Mouse (Mus musculus): ENCODE measurements around the gene Htr1f. TPM values are rescaled to one million over a fixed set of nuclear protein-coding genes. Genes with fewer than 3 reads are reported as not detected.

The Htr1f gene
- 0.33 and 0.38 TPM in 2 replicates for polyA plus RNA-seq (2014; fragmentation: Nextera tagmentation; extraction: Ambion mirVana)

DNA sequence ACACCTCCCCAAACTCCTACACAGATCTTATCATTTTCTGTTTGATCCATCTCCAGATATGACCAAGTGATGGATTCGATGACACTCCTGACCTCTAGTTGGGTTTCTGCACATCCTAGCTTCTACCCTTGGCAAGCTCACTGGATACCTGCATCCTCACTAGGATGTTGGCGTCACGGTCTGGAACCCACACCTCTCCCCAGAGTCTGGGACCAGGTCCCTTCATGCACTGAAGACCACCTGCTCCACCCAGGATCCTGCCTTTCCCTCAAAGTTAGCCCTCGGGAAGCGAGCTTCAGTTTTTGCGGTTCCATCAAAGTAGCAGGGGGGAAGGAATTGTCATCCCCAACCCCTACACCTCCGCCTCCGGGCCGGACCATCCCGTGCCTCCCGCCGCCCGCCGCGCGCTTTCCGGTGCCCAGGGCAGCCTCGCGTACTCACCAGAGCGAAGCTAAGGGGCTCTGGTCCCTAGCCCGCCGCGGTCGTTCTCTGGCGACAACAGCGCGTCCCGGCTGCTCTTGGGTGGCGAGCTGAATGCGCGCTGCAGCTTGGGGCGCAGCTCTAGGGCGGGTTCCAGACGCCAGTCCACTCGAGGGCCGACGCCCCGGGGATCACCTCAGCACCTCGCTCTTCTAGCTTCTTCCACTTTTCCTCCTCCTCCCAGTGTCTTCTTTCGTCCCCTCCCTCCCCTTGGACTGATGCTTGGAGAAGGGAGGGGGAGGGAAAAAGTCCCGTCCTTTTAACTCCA is at the start of gene Htr1f:
Htr1f (minus strand) TSS at position 671 of the 748 bp plus-strand sequence.
- no peak within 1 kb of the TSS for H3K27ac ChIP-seq (replicated peaks; ENCODE audit: low read depth, low read length)
- H3K4me3 ChIP-seq (ENCODE audit: low read depth, low read length) = peak within 1 kb of the TSS; percentile 46
- H3K27me3 ChIP-seq (replicated peaks; ENCODE audit: control insufficient read depth, insufficient read depth, low read length) = peaks cover 12% of the 10 kb centered on the region
- H3K4me1 ChIP-seq (ENCODE audit: control insufficient read depth, insufficient read depth, low read length) = no peaks in the 10 kb centered on the region
- no peaks in the 10 kb centered on the region for H3K9me3 ChIP-seq (ENCODE audit: control insufficient read depth, low read length)
- WGBS = 6% methylated on average over 31 of the region's 41 CpGs
- DNase-seq (ENCODE audit: low spot score) (peak; percentile 30), ATAC-seq (ENCODE audit: low read depth) (peak; percentile 78)
- no peaks in the 10 kb centered on the region for H3K36me3 ChIP-seq (ENCODE audit: control insufficient read depth, insufficient read depth, low read length)
- peak within 1 kb of the TSS; percentile 81 for H3K4me2 ChIP-seq (ENCODE audit: low read depth, low read length)
- H3K9ac ChIP-seq (ENCODE audit: low read depth, low read length) = peak within 1 kb of the TSS; percentile 48

- ATAC-seq (ENCODE audit: low read depth) = no peak
- Histone ChIP-seq H3K9me3 (ENCODE audit: control insufficient read depth, low read length) (no peaks in the 10 kb centered on the region), H3K4me1 (ENCODE audit: control insufficient read depth, insufficient read depth, low read length) (no peaks in the 10 kb centered on the region), H3K9ac (ENCODE audit: low read depth, low read length) (no peak overlapping the region), H3K36me3 (ENCODE audit: control insufficient read depth, insufficient read depth, low read length) (no peaks in the 10 kb centered on the region), H3K4me3 (ENCODE audit: low read depth, low read length) (no peak overlapping the region), H3K4me2 (ENCODE audit: low read depth, low read length) (no peak overlapping the region), H3K27me3 (replicated peaks; ENCODE audit: control insufficient read depth, insufficient read depth, low read length) (no peaks in the 10 kb centered on the region), H3K27ac (replicated peaks; ENCODE audit: low read depth, low read length) (no peak overlapping the region)
- WGBS = 67% methylated on average over 2 of the region's 2 CpGs
- no peak for DNase-seq (ENCODE audit: low spot score)
Observed at GRCm38 (mm10) chr16:65139771-65140170, 34.1 kb upstream of the Htr1f start.

GRCm38 (mm10) chr16:65129391-65129790 is 23.7 kb upstream of the Htr1f start:
- WGBS = 49% methylated on average over 2 of the region's 2 CpGs

DNA sequence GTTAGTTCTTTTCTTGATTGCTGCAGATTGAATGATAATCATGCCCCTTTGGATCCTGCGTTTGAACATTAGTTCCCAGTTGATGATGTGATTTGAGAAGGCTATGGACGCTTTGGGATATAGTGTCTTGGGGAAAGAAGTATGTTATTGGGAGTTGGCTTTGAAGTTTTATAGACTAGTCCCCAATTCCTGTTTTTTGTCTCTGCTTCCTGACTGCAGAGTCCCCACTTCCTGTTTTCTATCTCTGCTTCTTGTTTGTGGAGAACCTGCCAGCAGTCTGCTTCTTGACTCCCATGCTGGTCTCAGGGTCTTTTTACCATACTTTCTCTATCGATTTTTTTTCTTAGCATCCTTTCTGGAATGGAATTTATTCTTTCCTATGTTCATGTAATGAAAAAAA is 22.2 kb upstream of the Htr1f start:
- WGBS = 69% methylated on average over 3 of the region's 3 CpGs
- Histone ChIP-seq H3K4me3 (ENCODE audit: low read depth, low read length) (no peak overlapping the region), H3K27me3 (replicated peaks; ENCODE audit: control insufficient read depth, insufficient read depth, low read length) (no peaks in the 10 kb centered on the region), H3K4me2 (ENCODE audit: low read depth, low read length) (no peak overlapping the region), H3K36me3 (ENCODE audit: control insufficient read depth, insufficient read depth, low read length) (no peaks in the 10 kb centered on the region), H3K9me3 (ENCODE audit: control insufficient read depth, low read length) (no peaks in the 10 kb centered on the region), H3K27ac (replicated peaks; ENCODE audit: low read depth, low read length) (no peak overlapping the region), H3K4me1 (ENCODE audit: control insufficient read depth, insufficient read depth, low read length) (no peaks in the 10 kb centered on the region), H3K9ac (ENCODE audit: low read depth, low read length) (no peak overlapping the region)
- ATAC-seq (ENCODE audit: low read depth) = no peak
- DNase-seq (ENCODE audit: low spot score) = no peak

More at GRCm38 (mm10) chr16:65129391-65129790, 23.7 kb upstream of the Htr1f start:
- Histone ChIP-seq H3K9ac (ENCODE audit: low read depth, low read length) (no peak overlapping the region), H3K4me3 (ENCODE audit: low read depth, low read length) (no peak overlapping the region), H3K27ac (replicated peaks; ENCODE audit: low read depth, low read length) (no peak overlapping the region), H3K9me3 (ENCODE audit: control insufficient read depth, low read length) (no peaks in the 10 kb centered on the region), H3K4me2 (ENCODE audit: low read depth, low read length) (no peak overlapping the region), H3K4me1 (ENCODE audit: control insufficient read depth, insufficient read depth, low read length) (no peaks in the 10 kb centered on the region), H3K27me3 (replicated peaks; ENCODE audit: control insufficient read depth, insufficient read depth, low read length) (no peaks in the 10 kb centered on the region), H3K36me3 (ENCODE audit: control insufficient read depth, insufficient read depth, low read length) (no peaks in the 10 kb centered on the region)
- ATAC-seq (ENCODE audit: low read depth) = no peak
- no peak for DNase-seq (ENCODE audit: low spot score)

DNA sequence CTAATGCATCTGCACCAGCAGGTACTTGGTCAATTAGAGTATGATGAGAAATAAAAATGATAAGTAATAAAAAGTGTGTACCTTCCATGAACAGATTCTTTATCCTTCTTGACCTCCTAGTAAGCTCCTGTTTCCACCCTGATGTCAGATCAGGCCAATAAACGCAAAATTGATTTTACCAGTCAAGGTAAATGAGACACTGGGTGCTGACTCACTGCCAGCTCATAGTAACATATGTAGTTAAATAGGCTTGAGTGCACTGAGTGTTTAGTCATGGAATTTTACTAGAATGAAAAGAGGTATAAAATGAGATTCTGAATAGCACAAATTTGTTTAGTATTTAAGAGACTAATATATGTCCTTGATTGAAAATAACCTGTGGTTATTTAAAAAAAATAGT is 6.6 kb upstream of the Htr1f start:
- 86% methylated on average over 1 of the region's 1 CpGs for WGBS

GRCm38 (mm10) chr16:65093552-65093951 is 12.1 kb downstream of the Htr1f start:
- no peaks in the 10 kb centered on the region for H3K4me1 ChIP-seq (ENCODE audit: control insufficient read depth, insufficient read depth, low read length)
- ATAC-seq (ENCODE audit: low read depth) (no peak), DNase-seq (ENCODE audit: low spot score) (no peak)
- no peaks in the 10 kb centered on the region for H3K36me3 ChIP-seq (ENCODE audit: control insufficient read depth, insufficient read depth, low read length)
- 88% methylated on average over 5 of the region's 5 CpGs for WGBS
- H3K4me3 ChIP-seq (ENCODE audit: low read depth, low read length) = no peak overlapping the region
- no peaks in the 10 kb centered on the region for H3K27me3 ChIP-seq (replicated peaks; ENCODE audit: control insufficient read depth, insufficient read depth, low read length)
- H3K27ac ChIP-seq (replicated peaks; ENCODE audit: low read depth, low read length) = no peak overlapping the region
- H3K9me3 ChIP-seq (ENCODE audit: control insufficient read depth, low read length) = no peaks in the 10 kb centered on the region
- no peak overlapping the region for H3K4me2 ChIP-seq (ENCODE audit: low read depth, low read length)
- no peak overlapping the region for H3K9ac ChIP-seq (ENCODE audit: low read depth, low read length)

More for the DNA sequence above, 6.6 kb upstream of the Htr1f start:
- no peaks in the 10 kb centered on the region for H3K4me1 ChIP-seq (ENCODE audit: control insufficient read depth, insufficient read depth, low read length)
- H3K27ac ChIP-seq (replicated peaks; ENCODE audit: low read depth, low read length) = no peak overlapping the region
- ATAC-seq (ENCODE audit: low read depth) = no peak
- H3K9me3 ChIP-seq (ENCODE audit: control insufficient read depth, low read length) = no peaks in the 10 kb centered on the region
- DNase-seq (ENCODE audit: low spot score) = no peak
- no peak overlapping the region for H3K4me2 ChIP-seq (ENCODE audit: low read depth, low read length)
- no peaks in the 10 kb centered on the region for H3K36me3 ChIP-seq (ENCODE audit: control insufficient read depth, insufficient read depth, low read length)
- no peak overlapping the region for H3K4me3 ChIP-seq (ENCODE audit: low read depth, low read length)
- H3K9ac ChIP-seq (ENCODE audit: low read depth, low read length) = no peak overlapping the region
- no peaks in the 10 kb centered on the region for H3K27me3 ChIP-seq (replicated peaks; ENCODE audit: control insufficient read depth, insufficient read depth, low read length)

DNA sequence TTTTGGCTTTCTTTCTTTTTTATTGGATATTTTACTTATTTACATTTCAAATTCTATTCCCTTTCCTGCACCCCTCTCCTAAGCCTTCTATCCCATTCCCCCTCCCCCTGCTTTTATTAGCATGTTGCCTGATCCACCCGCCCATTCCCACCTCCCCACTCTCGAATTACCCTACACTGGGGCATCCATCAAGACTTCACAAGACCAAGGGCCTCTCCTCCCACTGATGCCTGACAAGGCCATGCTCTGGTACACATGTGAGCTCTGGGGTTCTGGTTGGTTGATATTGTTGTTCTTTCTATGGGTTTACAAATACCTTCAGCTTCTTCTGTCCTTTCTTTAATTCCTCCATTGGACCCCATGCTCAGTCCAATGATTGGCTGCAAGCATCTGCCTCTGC is 22.2 kb downstream of the Htr1f start:
- 40% methylated on average over 2 of the region's 2 CpGs for WGBS
- no peaks in the 10 kb centered on the region for H3K27me3 ChIP-seq (replicated peaks; ENCODE audit: control insufficient read depth, insufficient read depth, low read length)

DNA sequence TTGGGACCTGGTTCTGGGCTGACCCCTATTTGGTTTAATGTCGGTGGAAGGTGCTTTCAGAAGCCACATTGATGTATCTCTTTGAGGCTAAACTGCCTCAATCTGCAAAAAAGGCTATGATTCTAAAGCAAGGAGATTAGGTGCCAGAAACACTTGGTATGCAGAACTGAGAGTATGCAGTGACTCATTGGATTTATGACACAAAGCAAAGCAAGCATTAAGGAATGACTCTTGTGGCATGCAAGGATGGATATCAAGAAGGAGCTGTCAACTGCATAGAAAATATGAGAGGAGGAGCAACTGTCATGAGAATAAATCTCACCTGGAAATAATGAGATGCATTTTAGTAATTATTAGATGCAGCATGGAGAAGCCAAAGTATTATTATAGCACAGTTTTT is 35.8 kb downstream of the Htr1f start:
- ATAC-seq (ENCODE audit: low read depth) (no peak), DNase-seq (ENCODE audit: low spot score) (no peak)
- H3K4me1 ChIP-seq (ENCODE audit: control insufficient read depth, insufficient read depth, low read length) = no peaks in the 10 kb centered on the region
- no peaks in the 10 kb centered on the region for H3K27me3 ChIP-seq (replicated peaks; ENCODE audit: control insufficient read depth, insufficient read depth, low read length)
- H3K9ac ChIP-seq (ENCODE audit: low read depth, low read length) = no peak overlapping the region
- WGBS = 76% methylated on average over 1 of the region's 1 CpGs
- H3K4me2 ChIP-seq (ENCODE audit: low read depth, low read length) = no peak overlapping the region
- H3K4me3 ChIP-seq (ENCODE audit: low read depth, low read length) = no peak overlapping the region
- H3K27ac ChIP-seq (replicated peaks; ENCODE audit: low read depth, low read length) = no peak overlapping the region
- no peaks in the 10 kb centered on the region for H3K9me3 ChIP-seq (ENCODE audit: control insufficient read depth, low read length)
- no peaks in the 10 kb centered on the region for H3K36me3 ChIP-seq (ENCODE audit: control insufficient read depth, insufficient read depth, low read length)

More for the DNA sequence above, 22.2 kb downstream of the Htr1f start:
- Histone ChIP-seq H3K4me1 (ENCODE audit: control insufficient read depth, insufficient read depth, low read length) (no peaks in the 10 kb centered on the region), H3K4me3 (ENCODE audit: low read depth, low read length) (no peak overlapping the region), H3K9ac (ENCODE audit: low read depth, low read length) (no peak overlapping the region), H3K36me3 (ENCODE audit: control insufficient read depth, insufficient read depth, low read length) (no peaks in the 10 kb centered on the region), H3K4me2 (ENCODE audit: low read depth, low read length) (no peak overlapping the region), H3K9me3 (ENCODE audit: control insufficient read depth, low read length) (no peaks in the 10 kb centered on the region), H3K27ac (replicated peaks; ENCODE audit: low read depth, low read length) (no peak overlapping the region)
- no peak for DNase-seq (ENCODE audit: low spot score)
- no peak for ATAC-seq (ENCODE audit: low read depth)

GRCm38 (mm10) chr16:65066264-65066663 is 39.4 kb downstream of the Htr1f start:
- no peak overlapping the region for H3K4me2 ChIP-seq (ENCODE audit: low read depth, low read length)
- H3K36me3 ChIP-seq (ENCODE audit: control insufficient read depth, insufficient read depth, low read length) = no peaks in the 10 kb centered on the region
- no peak overlapping the region for H3K9ac ChIP-seq (ENCODE audit: low read depth, low read length)
- H3K27ac ChIP-seq (replicated peaks; ENCODE audit: low read depth, low read length) = no peak overlapping the region
- no peak overlapping the region for H3K4me3 ChIP-seq (ENCODE audit: low read depth, low read length)
- H3K9me3 ChIP-seq (ENCODE audit: control insufficient read depth, low read length) = no peaks in the 10 kb centered on the region
- H3K4me1 ChIP-seq (ENCODE audit: control insufficient read depth, insufficient read depth, low read length) = no peaks in the 10 kb centered on the region
- DNase-seq (ENCODE audit: low spot score) = no peak
- ATAC-seq (ENCODE audit: low read depth) = no peak
- no peaks in the 10 kb centered on the region for H3K27me3 ChIP-seq (replicated peaks; ENCODE audit: control insufficient read depth, insufficient read depth, low read length)

Data from embryonic facial prominence, embryonic 14.5 days (tissue).